Mouse (Mus musculus) A20 (cell line): ENCODE measurements around the gene Ltbp1.

Source experiments
- DNase-seq: peaks from one replicate; pipeline ENCODE4 v3.0.0-alpha.2; 2011; ENCODE audit warnings: low read depth, low spot score

The Ltbp1 gene

DNA sequence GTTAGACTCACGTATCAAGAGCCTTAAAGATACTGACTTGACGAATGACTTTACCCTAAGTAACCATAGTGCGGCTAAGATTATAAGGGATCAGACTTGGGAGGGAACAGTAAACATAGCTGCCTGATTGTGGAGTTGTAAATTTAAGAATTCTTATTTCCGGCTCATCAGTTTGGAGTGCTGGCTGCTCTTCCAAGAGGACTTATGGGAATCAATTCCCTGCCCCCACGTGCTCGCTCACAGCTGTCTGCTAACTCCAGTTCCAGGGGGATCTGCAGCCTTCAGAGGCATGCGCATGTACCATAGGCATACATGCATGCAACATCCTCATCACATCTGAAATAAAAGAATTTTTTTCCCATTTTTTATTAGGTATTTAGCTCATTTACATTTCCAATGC, 61.0 kb downstream of the Ltbp1 start:
- no peak for DNase-seq

DNA sequence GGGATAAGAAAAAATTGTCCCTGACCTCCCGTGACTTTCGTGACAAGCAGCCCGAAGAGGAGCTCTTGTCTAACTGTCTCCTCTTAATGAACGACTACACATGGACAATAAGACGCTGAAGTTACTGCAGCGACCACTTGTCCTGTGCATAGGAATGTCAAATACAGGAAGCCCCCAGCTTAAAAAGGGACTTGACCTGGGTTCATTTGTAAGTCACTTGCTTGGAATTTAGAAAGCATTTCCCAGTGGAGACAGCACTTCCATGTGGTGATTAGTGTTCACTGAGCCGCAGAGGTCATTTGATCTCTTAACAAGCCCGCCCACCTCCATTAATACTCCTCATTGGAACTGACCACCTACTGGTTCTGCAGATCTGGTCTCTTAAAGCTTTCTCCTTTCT, 61.9 kb downstream of the Ltbp1 start:
- no peak for DNase-seq

DNA sequence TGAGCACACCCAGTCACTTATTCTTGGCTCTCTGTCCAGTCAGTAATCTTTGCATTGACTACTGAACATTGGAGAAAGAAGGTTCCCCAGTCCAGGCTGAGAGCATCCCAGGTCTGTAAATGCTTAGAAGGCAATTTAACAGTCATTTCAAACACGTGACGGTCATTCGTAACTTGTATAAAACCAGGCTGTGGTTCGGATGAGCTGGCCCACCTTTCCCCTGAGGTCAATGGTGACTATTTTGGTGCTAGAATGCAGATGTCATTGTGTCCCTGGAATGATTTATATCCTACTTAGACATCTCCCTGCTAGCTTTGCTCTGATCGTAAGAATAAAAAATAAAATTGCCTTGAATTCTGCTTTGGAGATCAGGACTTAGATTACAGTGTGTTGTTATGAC, 63.9 kb downstream of the Ltbp1 start:
- no peak for DNase-seq

- DNase-seq, result no peak
Observed at GRCm38 (mm10) chr17:75071174-75071573, 65.8 kb downstream of the Ltbp1 start.

DNA sequence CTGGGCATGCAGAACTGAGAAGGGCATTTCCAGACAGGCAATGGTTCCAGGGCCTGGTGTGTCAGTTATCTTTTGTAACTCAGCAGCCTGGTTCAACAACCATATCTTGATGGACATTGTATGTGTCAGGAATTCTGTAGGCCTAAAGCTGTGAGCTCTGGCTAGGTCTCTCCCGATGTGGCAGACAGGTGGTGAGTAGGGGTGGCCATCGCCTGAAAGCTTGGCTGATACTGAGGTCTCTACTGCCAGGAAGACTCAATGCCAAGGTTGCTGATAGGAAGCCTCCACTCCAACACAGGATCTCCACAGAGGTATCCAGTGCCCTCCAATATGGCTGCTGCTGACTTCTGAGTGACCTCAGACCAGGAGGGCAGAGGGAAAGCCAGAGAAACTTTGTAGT, 66.4 kb downstream of the Ltbp1 start:
- no peak for DNase-seq

DNA sequence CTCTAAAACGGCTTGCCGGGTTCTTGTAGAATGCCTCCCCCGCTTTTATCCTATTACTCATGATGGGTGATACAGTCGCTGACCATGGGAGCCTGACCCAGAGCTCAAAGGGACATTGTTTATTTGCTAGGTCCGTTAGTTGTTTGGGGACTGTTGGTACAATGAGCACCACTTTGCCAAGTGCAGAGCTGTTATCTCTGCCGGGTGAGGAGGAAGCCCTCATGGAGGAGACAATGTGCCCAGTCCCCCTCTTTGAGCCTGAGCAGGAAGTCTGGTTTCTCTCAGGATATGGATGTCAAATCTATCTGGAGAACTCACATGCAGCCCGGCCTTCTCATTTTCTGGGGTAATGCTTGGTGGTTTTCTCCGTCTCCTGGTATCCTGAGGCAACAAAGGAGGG, 68.5 kb downstream of the Ltbp1 start:
- DNase-seq, result no peak

- DNase-seq, result peak; percentile 45
Observed at GRCm38 (mm10) chr17:75074978-75075699, 69.8 kb downstream of the Ltbp1 start.

DNA sequence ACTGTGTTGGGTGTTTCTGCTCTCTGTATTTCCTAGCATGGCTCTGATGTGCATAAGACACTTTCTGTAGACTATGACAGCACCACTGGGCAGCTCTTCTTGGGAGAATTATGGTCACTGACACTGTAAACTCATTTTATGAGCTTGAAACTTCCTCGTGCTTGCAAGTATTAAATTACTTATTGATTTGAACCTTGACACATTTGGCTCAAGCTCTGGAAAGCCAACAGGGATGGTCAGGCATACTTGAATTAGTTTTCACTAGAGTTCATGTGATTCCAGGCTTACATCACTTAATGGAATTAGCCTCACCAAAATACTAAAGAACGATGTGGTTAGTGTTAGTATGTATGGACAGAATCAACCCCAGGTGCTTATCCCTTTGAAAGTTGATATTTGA, 76.0 kb downstream of the Ltbp1 start:
- no peak for DNase-seq

GRCm38 (mm10) chr17:75082449-75082848, 77.1 kb downstream of the Ltbp1 start:
- no peak for DNase-seq

DNA sequence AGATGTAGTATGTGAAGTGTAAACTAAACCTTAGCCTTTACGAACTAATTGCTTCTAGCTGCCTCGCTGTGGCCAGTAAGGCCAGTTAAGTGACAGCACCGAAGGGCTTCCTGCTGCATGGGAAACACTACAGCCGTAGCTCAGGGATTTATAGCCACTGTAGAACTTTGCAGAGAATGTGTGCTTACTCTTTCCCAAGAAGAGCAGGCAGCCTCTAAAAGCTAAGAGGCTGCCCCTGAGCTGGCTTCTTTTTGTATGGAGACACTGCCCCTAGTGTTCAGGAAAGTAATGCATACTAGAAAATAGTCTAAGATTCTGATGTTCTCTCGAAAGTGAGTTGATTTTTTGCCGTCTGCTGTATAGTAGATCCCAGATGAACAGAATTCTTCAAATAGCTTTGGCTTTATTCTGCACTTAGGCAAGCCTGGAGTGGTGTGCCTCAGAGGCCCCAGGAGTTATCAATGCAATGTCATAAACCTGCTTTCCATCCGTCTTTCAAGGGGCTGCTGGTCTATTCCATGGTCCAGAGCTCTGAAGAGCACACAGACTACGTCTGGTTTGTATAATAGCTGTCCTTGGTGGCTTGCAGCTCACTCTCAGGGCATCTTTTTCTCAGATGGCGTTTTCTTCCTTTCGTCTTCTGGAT, 82.1 kb downstream of the Ltbp1 start:
- DNase-seq, result peak; percentile 73

DNA sequence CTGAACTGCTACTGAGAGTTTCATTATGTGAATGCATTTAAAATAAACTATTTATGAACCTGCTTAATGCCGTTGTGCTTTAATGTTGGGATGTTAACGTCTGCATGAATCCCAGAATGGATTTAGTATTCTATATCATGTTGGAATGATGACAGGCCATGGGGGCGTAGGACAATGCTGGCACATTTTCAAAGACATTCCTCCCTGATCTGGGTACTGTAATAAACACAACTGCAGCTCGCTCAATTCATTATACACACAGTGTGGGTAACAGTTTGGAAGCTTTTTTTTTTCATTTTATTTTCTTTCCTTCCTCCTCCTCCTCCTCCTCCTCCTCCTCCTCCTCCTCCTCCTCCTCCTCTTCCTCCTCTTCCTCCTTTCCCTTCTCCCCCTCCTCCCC, 82.9 kb downstream of the Ltbp1 start:
- DNase-seq, result no peak

DNA sequence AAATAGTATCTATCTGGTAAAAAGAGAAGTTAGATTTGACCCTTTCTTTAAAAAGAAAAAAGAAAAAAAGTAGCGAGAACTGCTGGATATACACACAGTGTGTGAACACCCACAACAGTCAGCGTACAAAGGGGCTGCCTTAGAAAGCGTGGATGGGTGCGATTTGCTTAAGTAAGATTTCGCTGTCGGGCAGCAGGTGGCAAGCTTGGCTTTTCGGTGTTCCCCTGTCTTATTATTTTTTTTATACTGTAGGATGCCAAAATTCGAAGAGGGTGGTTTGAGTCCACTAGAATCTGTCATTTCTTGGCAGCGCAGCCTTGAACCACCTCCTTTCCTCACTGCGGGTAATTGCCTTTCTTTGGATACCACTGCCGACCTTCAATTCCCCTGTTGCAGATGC, 83.4 kb downstream of the Ltbp1 start:
- peak; percentile 65 for DNase-seq

GRCm38 (mm10) chr17:75090556-75090955, 85.2 kb downstream of the Ltbp1 start:
- no peak for DNase-seq

GRCm38 (mm10) chr17:75093563-75093962, 88.2 kb downstream of the Ltbp1 start:
- no peak for DNase-seq

- DNase-seq, result no peak
Observed at GRCm38 (mm10) chr17:75094591-75094990, 89.2 kb downstream of the Ltbp1 start.

DNA sequence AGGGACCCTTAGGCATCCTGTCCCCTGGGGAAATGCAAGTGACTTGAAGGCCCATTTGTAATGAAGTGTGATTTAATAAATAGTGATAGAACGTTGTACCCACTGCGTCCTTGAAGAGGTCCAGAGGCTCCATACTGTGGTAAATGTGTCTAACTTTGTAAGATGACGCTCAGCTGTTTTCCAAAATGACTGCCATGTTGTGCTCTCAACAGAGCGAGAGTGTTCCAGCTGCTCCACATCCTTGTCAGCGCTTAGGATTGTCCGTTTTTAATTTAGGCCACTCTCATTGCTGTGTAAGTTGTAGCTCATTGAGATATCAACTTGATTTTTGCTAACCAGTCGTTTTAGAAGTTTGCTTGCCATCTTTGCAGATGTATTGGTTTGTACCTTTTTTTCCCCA, 91.4 kb downstream of the Ltbp1 start:
- no peak for DNase-seq

GRCm38 (mm10) chr17:75097367-75097766, 92.0 kb downstream of the Ltbp1 start:
- DNase-seq, result no peak

DNA sequence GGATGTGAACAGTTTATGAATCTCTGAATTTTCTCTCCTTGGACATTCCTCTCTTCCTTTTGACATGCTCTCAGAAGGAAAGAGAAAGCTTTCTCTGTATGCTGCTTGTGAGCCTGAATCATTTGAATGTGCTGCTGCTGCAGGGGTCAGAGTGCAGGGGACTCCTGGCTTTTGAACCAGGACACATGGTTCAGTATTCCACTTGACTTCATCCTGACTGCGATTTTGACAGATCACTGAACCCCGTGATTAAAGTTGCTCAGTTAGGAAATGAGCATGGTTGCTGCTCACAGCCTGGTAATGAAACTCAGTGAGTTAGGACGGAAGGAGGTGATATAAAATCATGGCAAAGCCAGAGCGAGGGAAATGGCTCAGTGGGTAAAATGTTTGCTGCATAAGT, 95.8 kb downstream of the Ltbp1 start:
- DNase-seq, result no peak

DNA sequence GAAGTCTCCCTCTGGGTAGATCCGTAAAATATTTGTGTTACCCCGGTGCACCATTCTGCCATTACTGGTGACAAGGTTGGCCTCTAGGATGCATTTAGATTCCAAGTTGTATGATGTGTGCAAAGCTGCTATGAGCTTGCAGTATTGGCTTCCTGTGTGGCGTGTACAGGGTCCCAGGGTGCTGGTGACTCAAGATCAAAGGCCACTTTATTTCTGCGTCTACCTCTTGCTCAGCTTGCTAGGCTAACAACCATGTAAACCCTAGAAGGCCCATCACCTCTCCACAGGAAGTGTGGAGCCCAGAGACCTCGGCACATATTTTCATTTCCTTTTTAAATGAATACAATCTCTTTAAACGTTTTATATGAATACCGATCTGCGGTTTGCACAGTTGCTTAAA, 96.6 kb downstream of the Ltbp1 start:
- no peak for DNase-seq

DNA sequence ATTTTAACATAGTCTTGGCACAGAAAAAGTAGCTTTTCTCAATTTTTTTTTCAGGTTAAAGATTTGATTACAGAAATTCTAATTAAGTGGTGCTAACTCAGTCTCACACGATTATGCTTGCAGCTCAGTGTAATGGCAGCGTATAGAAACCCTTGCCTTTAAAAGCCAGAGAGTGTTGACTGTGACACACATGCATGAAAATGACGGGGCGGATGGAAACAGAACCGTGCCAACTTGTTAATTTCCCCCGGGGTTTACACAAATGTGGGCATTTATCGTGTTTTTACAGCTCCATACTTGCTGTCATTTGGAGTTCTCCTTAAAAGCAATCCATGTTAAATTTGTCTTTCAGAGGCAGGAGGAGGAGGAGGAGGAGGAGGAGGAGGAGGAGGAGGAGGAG, 102.0 kb downstream of the Ltbp1 start:
- peak; percentile 60 for DNase-seq

- peak; percentile 87 for DNase-seq
Observed at GRCm38 (mm10) chr17:75107879-75108278, 102.5 kb downstream of the Ltbp1 start.

GRCm38 (mm10) chr17:75109081-75109716, 103.8 kb downstream of the Ltbp1 start:
- DNase-seq, result peak; percentile 25
